Mouse (Mus musculus) ovary, postnatal 10 days (tissue): ENCODE results near the gene Sdhaf3.
"Not testable (repeated sequence)": the region's sequence is repeated elsewhere in the genome, so short reads cannot be mapped to it uniquely, and the experiment has no call there.

Source experiments
- DNase-seq: peaks from one replicate; pipeline ENCODE4 v3.0.0; 2022; ENCODE audit warnings: low spot score

The Sdhaf3 gene

DNA sequence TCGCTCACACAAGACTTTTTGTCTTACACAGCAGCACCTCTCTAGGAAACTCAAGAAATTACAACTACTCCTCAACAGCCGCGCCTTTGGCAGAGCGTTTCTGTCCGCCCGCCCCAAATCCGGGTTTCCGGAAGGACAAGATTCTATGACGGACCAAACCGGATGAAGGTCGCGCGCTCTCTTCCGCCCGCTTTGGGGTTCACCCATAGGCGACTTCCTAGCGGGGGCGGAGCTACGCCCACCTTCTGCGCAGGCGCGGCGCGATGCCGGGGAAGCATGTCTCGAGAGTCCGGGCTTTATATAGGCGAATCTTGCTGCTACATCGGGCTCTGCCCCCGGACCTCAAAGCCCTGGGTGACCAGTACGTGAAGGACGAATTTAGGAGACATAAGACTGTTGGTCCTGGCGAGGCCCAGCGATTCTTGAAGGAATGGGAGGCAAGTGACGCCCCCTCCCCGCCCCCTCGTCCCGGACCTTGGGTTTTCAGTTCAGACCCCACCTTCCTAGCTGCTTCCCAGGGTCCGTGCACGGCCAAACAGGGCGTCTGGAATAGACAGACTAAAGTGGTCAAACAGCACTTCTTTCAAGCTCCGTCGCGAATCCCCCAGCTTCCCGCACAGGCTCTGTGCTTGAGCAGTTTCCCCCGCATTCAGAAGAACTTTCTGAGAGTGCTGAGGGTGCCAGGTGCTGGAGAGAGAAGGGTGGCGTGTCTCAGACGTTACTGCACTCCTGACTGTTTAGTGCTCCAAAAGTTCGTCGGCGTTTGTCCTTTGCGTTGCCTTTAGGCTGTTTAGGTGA is at the start of gene Sdhaf3:
TSS of gene Sdhaf3 (plus strand) at position 241 of the 798 bp plus-strand sequence.
- DNase-seq, result peak; percentile 87

DNA sequence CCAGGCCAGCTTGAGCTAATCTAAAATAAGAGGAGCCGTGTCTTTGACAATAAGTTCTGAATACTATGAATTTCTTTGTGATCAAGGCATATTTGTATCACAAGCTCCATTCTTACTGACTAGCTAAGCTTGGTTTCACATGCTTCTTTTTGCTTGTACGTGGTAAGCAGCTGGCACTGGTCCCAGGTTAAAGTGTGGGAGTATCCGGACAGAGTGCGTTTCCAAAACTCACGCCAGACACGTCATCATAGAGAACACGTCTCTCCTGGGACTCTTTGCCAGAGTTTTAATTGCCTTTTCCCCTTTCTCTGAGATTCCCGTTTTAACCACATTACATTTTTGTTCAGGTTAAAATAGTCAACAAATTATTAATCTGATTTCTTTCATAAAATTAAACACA is 46.2 kb upstream of the Sdhaf3 start:
- peak; percentile 31 for DNase-seq

GRCm38 (mm10) chr6:6914304-6914703 is 41.5 kb upstream of the Sdhaf3 start:
- DNase-seq, result no peak

GRCm38 (mm10) chr6:6914849-6915525 is 40.8 kb upstream of the Sdhaf3 start:
- DNase-seq, result no peak

DNA sequence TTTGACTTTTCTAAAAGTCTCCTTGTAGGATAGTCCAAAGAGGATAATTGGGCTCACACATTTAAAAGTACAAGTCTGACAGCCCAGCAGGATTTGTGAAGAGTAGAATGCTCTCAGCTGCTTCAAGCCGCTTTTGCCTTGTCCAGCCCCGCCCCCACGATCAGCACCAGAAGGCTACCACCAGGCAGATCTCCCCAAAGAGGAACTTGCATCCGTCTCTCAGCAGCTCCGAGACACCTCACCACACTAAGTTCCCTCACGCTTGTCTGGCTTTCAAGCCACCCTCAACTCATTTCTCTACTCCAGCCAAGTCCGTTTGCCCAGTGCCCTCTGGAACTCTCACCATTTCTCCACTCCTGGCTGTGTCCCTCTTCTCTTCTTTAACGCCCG is 40.3 kb upstream of the Sdhaf3 start:
- no peak for DNase-seq

GRCm38 (mm10) chr6:6917334-6917733 is 38.5 kb upstream of the Sdhaf3 start:
- no peak for DNase-seq

DNA sequence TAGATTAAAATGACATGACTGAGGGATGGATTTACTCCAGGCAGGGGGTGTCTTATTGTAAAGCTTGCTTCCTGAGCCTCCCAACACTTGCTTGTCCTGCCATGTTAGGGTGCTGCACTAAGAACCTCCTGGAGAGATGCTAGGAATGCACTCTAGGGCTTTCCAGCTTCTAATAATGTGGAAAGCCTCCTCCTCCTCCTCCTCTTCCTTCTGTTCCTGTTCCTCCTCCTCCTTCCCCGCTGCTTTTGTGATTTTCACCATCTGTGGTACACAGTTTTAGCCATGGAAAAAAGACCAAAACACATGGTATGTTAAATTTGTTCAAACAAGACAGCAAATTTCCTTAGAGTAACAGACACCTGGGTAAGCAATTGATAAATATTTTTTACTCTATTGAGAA is 30.5 kb upstream of the Sdhaf3 start:
- DNase-seq, result no peak

DNA sequence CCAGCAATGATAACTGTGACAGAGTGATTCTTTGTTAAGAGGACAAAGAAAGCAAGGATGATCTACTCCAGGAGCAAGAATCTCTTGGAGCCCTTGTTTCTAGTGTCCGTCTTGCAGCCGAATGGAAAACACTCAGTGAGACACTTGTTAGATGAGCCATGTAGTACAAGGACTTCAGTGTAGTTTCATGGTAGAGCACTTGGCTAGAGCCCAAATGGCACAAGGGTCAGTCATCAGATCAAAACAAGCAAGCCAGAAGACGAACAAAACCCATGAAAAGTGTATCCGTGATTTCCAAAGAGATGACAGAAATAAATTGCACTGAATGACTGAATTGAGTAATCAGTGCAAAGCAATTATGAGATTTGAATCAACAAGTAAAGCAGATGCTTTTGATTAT is 25.0 kb upstream of the Sdhaf3 start:
- DNase-seq, result no peak

- DNase-seq, result no peak
Measured at GRCm38 (mm10) chr6:6931507-6931906, 24.3 kb upstream of the Sdhaf3 start.

GRCm38 (mm10) chr6:6940845-6941244 is 15.0 kb upstream of the Sdhaf3 start:
- DNase-seq, result no peak

- no peak for DNase-seq
Measured at GRCm38 (mm10) chr6:6942813-6943212, 13.0 kb upstream of the Sdhaf3 start.

DNA sequence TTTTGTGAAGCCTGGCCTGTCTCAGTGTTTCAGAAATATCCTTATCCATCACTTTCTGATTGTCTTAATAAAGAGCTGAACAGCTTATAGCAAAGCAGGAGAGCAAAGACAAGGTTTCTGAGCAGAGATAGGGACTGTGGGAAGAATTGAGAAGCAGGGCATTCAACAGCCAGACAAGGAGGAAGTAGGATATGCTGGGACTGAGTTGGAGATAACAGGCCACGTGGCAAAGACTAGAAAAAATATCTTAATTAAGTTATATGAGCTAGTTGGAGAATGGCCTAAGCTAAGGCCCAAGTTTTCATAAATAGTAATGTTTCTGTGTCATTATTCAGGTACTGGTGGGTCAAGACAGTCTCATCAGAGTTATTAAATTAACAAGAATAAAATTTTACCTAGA is 8.2 kb upstream of the Sdhaf3 start:
- no peak for DNase-seq

GRCm38 (mm10) chr6:6955395-6955763 is 425 bp upstream of the Sdhaf3 start:
- DNase-seq, result no peak

GRCm38 (mm10) chr6:6959234-6959633 is 3.4 kb downstream of the Sdhaf3 start:
- DNase-seq, result not testable (repeated sequence)

DNA sequence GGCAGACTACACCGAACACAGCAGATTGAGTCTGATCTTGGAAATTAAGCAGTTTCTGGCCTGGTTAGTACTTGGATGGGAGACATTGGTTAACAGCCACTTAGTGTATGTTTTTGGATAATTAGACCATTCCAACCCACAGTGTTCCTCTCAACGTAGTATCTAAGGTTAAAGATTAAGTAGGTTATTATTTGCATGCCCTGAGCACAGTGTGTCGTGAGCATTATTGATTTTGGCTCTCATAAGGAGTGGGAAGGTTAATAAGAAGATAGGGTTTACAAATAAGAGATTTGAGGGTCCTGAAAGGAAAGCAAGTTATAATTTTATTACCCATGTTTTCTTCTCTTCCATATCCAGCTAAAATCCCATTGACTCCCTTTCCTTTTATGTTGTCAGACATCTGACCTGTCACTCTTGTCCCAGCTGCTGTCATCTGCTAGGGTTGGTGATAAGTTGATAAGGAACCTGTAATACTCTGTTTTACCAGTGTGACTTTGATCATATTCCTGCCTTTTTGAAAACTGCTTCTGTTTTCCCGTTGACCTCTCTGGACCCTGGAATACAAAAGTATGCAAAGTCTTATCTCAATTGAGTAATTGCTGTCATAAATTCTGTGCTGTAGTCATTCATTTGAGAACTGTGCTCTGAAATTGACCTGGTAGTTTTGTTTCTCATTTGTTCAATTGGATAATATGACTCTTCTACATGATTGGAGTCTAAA is 41.6 kb downstream of the Sdhaf3 start:
- DNase-seq, result no peak

DNA sequence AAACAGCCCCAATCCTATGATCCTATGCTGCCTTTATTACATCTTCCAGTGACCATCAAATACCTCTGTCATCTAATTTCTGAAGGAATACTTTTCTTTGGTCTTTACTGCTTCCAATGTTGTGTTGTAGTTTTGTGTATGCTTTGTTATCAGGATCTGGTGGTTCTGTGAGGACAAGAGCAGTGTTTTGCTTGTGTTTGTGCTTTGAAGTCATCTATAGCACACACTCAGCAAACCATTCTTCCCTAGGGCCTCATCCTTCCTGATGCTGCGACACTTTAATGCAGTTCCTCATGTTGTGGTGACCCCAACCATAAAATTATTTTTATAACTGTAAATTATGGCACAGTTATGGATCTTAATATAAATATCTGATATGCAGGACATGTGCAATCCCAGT is 42.2 kb downstream of the Sdhaf3 start:
- DNase-seq, result no peak

DNA sequence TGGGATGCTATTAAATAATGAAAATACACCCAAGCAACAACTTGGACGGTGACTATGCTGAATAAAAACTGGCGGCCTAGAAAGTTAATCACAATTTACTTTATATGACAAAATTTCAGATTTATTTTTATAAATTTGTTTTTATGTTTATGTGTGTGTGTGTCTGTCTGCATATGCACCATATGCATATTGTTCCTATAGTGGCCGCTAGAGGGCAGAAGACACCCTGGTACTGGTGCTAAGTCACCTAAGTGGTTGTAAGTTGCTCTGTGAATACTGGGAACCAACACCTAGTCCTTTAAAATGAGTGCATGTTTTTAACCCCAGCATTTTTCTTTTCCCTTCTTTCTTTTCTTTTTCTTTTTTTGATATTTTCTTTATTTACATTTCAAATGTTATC is 43.2 kb downstream of the Sdhaf3 start:
- no peak for DNase-seq

DNA sequence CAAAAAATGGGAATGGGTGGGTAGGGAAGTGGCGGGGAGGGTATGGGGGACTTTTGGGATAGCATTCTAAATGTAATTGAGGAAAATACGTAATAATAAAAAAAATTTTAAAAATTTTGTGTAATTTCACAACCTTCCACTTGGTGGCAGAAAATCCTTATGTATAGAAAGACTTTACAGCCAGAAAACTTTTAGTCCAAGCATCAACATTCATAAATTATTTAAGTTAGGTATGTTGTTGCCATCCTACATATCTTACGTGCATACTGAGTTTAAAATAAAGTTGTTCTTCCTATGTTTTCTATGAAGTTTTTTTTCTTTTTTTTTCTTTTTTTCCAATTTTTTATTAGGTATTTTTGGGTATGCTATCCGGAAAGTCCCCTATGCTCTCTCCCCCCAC is 47.3 kb downstream of the Sdhaf3 start:
- no peak for DNase-seq

DNA sequence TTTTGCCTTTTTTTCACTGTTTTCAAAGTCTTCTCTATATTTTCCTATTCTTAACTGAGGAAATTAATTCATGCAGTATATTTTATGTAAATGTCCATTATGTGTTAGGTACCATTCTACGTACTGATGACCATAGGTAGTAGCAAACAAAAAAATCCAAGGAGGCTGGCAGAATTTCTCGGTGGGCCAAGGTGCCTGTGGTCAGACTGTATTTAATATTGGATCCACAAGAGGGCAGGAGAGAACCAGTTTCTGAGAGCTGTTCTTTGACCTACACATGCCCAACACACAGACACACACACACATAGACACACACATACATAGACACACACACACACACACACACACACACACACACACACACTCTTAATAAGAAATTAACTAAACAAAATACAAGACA is 48.2 kb downstream of the Sdhaf3 start:
- no peak for DNase-seq

DNA sequence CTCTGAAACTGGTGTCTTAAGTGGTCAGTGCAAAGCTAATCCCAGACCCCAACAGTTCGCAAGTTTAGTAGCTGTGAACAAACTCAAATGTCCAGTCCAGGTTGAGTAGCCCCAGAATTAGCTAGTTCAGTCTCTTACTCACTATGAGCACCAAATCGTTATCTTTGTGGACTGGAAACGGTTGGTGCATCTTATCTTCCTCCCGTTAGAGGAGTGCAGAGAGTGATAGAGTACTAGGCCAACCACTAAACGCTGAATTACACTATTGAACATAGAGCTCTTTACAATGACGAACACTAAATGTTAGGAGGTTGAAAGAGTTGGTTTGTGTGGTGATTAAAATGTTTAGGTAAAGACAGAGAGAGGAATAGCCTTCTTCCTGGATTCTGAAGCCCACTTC is 82.3 kb downstream of the Sdhaf3 start:
- no peak for DNase-seq

DNA sequence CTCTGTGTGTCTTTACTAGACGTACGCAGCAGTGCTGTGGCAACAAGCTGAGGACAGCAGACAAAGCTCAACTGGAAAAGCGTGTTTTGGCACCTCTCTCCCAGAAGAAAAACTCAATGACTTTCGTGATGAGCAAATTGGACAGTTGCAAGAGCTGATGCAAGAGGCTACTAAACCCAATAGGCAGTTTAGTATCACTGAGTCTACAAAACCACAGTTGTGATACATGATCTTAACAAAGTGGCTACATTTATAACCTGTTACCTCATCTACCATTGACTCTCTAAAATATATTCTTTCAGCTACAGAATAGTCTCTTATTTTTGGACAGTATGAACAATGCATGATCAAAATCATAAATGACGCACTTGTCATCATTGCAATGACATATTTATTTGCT is 83.0 kb downstream of the Sdhaf3 start:
- DNase-seq, result no peak

- no peak for DNase-seq
Measured at GRCm38 (mm10) chr6:7041912-7042311, 86.1 kb downstream of the Sdhaf3 start.

- no peak for DNase-seq
Measured at GRCm38 (mm10) chr6:7062819-7063218, 107.0 kb downstream of the Sdhaf3 start.
